Mouse (Mus musculus): ENCODE data around the gene Lrsam1. TPM values are rescaled to one million over a fixed set of nuclear protein-coding genes. Genes with fewer than 3 reads are reported as not detected.

The Lrsam1 gene
- polyA plus RNA-seq, 1 experiment from 2014 or later, result 4.3 TPM

DNA sequence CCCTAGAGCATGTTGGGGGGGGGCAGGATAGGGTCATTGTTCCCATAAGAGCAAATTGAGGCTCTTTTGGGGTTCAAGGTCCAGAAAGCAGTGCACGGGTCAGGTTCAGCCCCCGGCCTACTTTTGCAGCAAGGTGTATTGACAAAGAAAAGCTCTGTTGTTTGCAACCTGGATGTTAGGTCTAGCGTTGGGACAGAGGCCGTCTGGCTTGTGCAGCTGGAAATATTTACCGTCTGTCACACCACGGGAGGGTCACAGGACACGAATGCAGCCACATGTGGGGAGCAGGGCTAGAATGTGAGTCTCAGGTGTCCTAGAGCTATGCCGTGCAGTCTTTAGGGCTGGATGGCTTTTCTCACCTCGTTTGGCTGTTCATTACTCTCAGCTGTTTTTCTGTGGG, 43.0 kb downstream of the Lrsam1 start:
- Histone ChIP-seq H3K27ac (ENCODE audit: low read depth, low read length) (no peak overlapping the region), H3K4me2 (replicated peaks; ENCODE audit: low read depth) (no peak overlapping the region), H3K36me3 (ENCODE audit: control insufficient read depth, insufficient read depth) (peaks cover 70% of the 10 kb centered on the region), H3K4me3 (ENCODE audit: low read depth, low read length) (no peak overlapping the region), H3K9me3 (ENCODE audit: control insufficient read depth) (no peaks in the 10 kb centered on the region), H3K27me3 (replicated peaks; ENCODE audit: control insufficient read depth, insufficient read depth, low read length) (no peaks in the 10 kb centered on the region), H3K4me1 (replicated peaks; ENCODE audit: control insufficient read depth, insufficient read depth, low read length) (0 out of 2 replicates have a peak, but pooled peaks cover 4% of the 10 kb centered on the region), H3K9ac (ENCODE audit: low read depth, low read length) (no peak overlapping the region)
- 75% methylated on average over 9 of the region's 9 CpGs for WGBS
- no peak for TF ChIP-seq CTCF (IDR thresholded peaks at IDR 0.05; ENCODE audit: low read depth)
- ATAC-seq, result no peak

DNA sequence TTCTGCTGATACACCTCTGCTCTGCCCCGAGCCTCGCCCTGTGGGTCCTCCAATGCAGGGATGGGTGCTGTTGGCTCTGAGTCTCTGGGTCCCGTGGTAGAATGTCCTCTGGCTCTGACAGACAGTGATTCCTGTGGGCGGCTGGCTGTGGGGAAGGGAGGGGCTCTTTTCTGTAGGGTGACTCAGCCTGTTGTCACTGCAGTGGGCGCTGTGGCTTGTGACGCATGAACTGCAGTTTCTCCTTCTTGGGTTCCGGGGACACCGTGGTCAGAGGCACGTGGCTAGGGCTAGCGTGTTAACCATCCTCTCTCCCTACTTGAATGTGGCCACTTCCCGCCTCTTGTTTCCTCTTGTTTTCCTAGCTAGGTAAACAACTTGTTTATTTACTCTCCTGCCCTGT, 43.9 kb downstream of the Lrsam1 start:
- peaks cover 64% of the 10 kb centered on the region for H3K36me3 ChIP-seq (ENCODE audit: control insufficient read depth, insufficient read depth)
- H3K4me2 ChIP-seq (replicated peaks; ENCODE audit: low read depth), result no peak overlapping the region
- H3K27ac ChIP-seq (ENCODE audit: low read depth, low read length), result no peak overlapping the region
- ATAC-seq, result no peak
- no peak for TF ChIP-seq CTCF (IDR thresholded peaks at IDR 0.05; ENCODE audit: low read depth)
- no peak overlapping the region for H3K9ac ChIP-seq (ENCODE audit: low read depth, low read length)
- WGBS, result 76% methylated on average over 11 of the region's 11 CpGs
- no peaks in the 10 kb centered on the region for H3K27me3 ChIP-seq (replicated peaks; ENCODE audit: control insufficient read depth, insufficient read depth, low read length)
- H3K4me3 ChIP-seq (ENCODE audit: low read depth, low read length), result no peak overlapping the region
- 0 out of 2 replicates have a peak, but pooled peaks cover 4% of the 10 kb centered on the region for H3K4me1 ChIP-seq (replicated peaks; ENCODE audit: control insufficient read depth, insufficient read depth, low read length)
- H3K9me3 ChIP-seq (ENCODE audit: control insufficient read depth), result no peaks in the 10 kb centered on the region

DNA sequence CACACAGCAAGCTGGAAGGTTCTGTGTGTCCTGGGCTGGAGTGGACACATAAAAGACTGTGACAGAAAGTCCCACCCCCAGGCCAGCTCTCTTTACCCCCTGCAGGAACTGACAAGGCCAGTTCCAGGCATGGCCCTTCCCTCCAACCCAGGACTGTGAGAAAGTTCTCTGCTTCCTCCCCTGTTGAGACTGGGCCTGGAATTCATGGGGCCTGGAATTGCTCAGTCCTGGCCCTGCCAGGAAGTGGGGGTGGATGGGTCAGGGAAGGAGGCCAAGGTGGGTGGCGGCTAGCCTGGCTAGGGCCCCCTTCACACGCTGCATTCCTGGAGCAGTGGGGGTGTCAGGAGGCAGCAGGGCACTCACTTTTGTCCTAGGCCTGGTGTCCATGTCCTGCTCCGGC, 46.5 kb downstream of the Lrsam1 start:
- H3K9me3 ChIP-seq (ENCODE audit: control insufficient read depth), result no peaks in the 10 kb centered on the region
- peak; percentile 29; the same call in 1 of the 2 replicates for ATAC-seq
- 62% methylated on average over 3 of the region's 3 CpGs for WGBS
- TF ChIP-seq CTCF (IDR thresholded peaks at IDR 0.05; ENCODE audit: low read depth), result no peak
- no peak overlapping the region for H3K9ac ChIP-seq (ENCODE audit: low read depth, low read length)
- no peak overlapping the region for H3K4me2 ChIP-seq (replicated peaks; ENCODE audit: low read depth)
- H3K27me3 ChIP-seq (replicated peaks; ENCODE audit: control insufficient read depth, insufficient read depth, low read length), result no peaks in the 10 kb centered on the region
- 0 out of 2 replicates have a peak, but pooled peaks cover 4% of the 10 kb centered on the region for H3K4me1 ChIP-seq (replicated peaks; ENCODE audit: control insufficient read depth, insufficient read depth, low read length)
- no peak overlapping the region for H3K4me3 ChIP-seq (ENCODE audit: low read depth, low read length)
- H3K36me3 ChIP-seq (ENCODE audit: control insufficient read depth, insufficient read depth), result peaks cover 53% of the 10 kb centered on the region
- no peak overlapping the region for H3K27ac ChIP-seq (ENCODE audit: low read depth, low read length)

DNA sequence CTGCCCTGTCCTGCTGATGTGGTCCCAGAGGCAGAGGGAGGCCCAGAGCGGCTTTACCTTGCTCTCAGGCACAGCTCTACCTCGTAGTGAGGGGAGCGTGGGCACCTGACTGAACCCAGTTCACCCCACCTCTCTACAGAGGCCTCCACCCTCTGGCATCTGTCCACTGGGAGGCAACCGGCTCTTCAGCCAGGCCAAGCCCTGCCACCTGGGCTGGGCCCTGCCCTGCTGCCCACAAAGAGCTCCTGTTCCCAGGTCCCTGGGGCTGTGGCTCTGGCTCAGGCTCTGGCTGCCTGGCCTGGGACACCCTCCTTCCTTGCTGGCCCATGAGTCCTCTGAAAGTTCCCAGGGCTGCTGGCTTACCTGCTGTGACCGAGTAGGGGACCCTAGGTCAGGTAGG, 47.1 kb downstream of the Lrsam1 start:
- H3K36me3 ChIP-seq (ENCODE audit: control insufficient read depth, insufficient read depth), result peaks cover 48% of the 10 kb centered on the region
- no peak for ATAC-seq

DNA sequence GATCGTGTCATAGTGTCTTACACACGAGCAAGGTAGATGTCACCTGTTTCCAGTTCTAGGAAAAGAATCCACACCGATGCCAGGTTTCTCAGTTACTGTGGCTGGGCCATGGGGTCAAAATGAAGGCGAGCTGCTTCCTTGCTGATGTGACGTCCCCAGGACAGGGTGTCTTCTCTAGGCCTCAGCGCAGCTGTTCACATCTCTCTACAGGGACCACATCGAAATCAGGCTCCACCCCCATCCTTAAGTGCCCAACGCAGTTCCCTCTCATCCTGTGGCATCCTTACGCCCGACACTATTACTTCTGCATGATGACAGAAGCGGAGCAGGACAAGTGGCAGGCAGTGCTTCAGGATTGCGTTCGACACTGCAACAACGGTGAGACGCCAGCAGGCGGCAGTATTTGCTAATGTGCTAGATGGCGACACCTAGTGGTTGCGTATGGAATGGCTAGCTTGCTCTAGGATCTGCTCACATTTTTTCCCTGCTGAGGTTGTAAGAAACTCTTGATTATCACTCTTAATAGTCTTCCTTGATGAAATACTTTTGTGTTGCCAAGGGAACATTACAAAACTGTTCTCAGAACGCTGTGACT, 49.1 kb downstream of the Lrsam1 start:
- no peaks in the 10 kb centered on the region for H3K9me3 ChIP-seq (ENCODE audit: control insufficient read depth)
- no peak overlapping the region for H3K4me3 ChIP-seq (ENCODE audit: low read depth, low read length)
- H3K27me3 ChIP-seq (replicated peaks; ENCODE audit: control insufficient read depth, insufficient read depth, low read length), result no peaks in the 10 kb centered on the region
- H3K36me3 ChIP-seq (ENCODE audit: control insufficient read depth, insufficient read depth), result peaks cover 30% of the 10 kb centered on the region
- H3K4me2 ChIP-seq (replicated peaks; ENCODE audit: low read depth), result no peak overlapping the region
- H3K4me1 ChIP-seq (replicated peaks; ENCODE audit: control insufficient read depth, insufficient read depth, low read length), result 0 out of 2 replicates have a peak, but pooled peaks cover 4% of the 10 kb centered on the region
- ATAC-seq, result no peak
- H3K27ac ChIP-seq (ENCODE audit: low read depth, low read length), result no peak overlapping the region
- peak; percentile 100 for TF ChIP-seq CTCF (IDR thresholded peaks at IDR 0.05; ENCODE audit: low read depth)
- 32% methylated on average over 19 of the region's 19 CpGs for whole genome bisulfite sequencing
- no peak overlapping the region for H3K9ac ChIP-seq (ENCODE audit: low read depth, low read length)

More for the DNA sequence above, 47.1 kb downstream of the Lrsam1 start:
- WGBS, result 68% methylated on average over 5 of the region's 5 CpGs
- H3K4me2 ChIP-seq (replicated peaks; ENCODE audit: low read depth), result no peak overlapping the region
- H3K27ac ChIP-seq (ENCODE audit: low read depth, low read length), result peak overlapping the region; percentile 54; the same call in 1 of the 2 replicates
- no peak overlapping the region for H3K4me3 ChIP-seq (ENCODE audit: low read depth, low read length)
- no peak for TF ChIP-seq CTCF (IDR thresholded peaks at IDR 0.05; ENCODE audit: low read depth)
- H3K4me1 ChIP-seq (replicated peaks; ENCODE audit: control insufficient read depth, insufficient read depth, low read length), result 0 out of 2 replicates have a peak, but pooled peaks cover 4% of the 10 kb centered on the region
- no peaks in the 10 kb centered on the region for H3K27me3 ChIP-seq (replicated peaks; ENCODE audit: control insufficient read depth, insufficient read depth, low read length)
- no peaks in the 10 kb centered on the region for H3K9me3 ChIP-seq (ENCODE audit: control insufficient read depth)
- no peak overlapping the region for H3K9ac ChIP-seq (ENCODE audit: low read depth, low read length)

DNA sequence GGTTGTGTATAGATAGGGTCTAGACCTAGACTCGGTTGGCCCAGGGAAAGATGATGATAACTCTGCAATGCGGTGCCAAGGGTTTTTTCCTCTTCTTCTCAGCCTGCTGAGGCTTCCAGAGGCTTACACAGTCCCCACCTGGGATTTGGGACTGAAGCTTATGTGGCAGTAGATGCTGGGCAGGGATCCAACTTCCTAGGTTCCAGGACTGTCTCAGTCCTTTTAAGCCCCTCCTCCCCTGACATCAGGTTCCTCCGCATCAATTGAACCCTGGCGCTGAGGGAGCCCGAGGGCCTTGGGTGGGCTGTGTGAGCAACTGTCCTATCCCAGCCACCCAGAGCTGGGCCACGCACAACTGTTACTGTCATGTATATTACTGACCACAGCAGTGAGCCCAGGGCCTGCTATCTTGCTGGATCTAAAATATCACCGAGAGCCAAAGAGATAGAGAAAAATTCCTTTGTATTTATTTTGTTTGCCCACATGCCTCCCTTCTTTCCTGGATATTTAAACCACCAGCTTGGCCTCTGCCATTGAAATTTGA, 49.7 kb downstream of the Lrsam1 start:
- TF ChIP-seq CTCF (IDR thresholded peaks at IDR 0.05; ENCODE audit: low read depth), result no peak
- H3K36me3 ChIP-seq (ENCODE audit: control insufficient read depth, insufficient read depth), result peaks cover 33% of the 10 kb centered on the region
- no peak overlapping the region for H3K4me3 ChIP-seq (ENCODE audit: low read depth, low read length)
- no peak overlapping the region for H3K9ac ChIP-seq (ENCODE audit: low read depth, low read length)
- 80% methylated on average over 7 of the region's 7 CpGs for WGBS
- H3K4me2 ChIP-seq (replicated peaks; ENCODE audit: low read depth), result no peak overlapping the region
- H3K27me3 ChIP-seq (replicated peaks; ENCODE audit: control insufficient read depth, insufficient read depth, low read length), result no peaks in the 10 kb centered on the region
- H3K4me1 ChIP-seq (replicated peaks; ENCODE audit: control insufficient read depth, insufficient read depth, low read length), result 0 out of 2 replicates have a peak, but pooled peaks cover 4% of the 10 kb centered on the region
- ATAC-seq, result no peak
- no peaks in the 10 kb centered on the region for H3K9me3 ChIP-seq (ENCODE audit: control insufficient read depth)
- no peak overlapping the region for H3K27ac ChIP-seq (ENCODE audit: low read depth, low read length)

Measured in intestine, postnatal 0 days (tissue).